In genomic region chr3:127200789-127201188, GRCm38 (mm10) we compare ENCODE assay signal across 26 mouse cellular contexts.
A peak's percentile ranks its signal among the peaks of the same experiment; 100 is the strongest.
DNase-seq lines count a peak whose midpoint lies in the region; ATAC-seq and TF ChIP-seq lines count a peak whose summit lies in the region.
"Had no signal": no experiment of that assay in that cellular context is flagged by ENCODE, and none has a peak within 500 bp of the region (broad histone marks: within the 10 kb centered on the region; RNA-seq: fewer than 3 reads in every experiment).

No protein-coding gene starts in this region.

- H3K4me3 ChIP-seq in intestine, embryonic 14.5 days (ENCODE audit: low read depth, low read length), result no peak overlapping the region
- no peak overlapping the region for H3K4me3 ChIP-seq in intestine, postnatal 0 days (ENCODE audit: low read depth, low read length)
- H3K4me3 ChIP-seq: embryonic facial prominence, embryonic 12.5 days; embryonic facial prominence, embryonic 15.5 days; gastrocnemius, adult 2 months; heart, embryonic 12.5 days; heart, embryonic 15.5 days; hindbrain, embryonic 10.5 days; hindbrain, embryonic 13.5 days had no signal

- DNase-seq in intestine, embryonic 14.5 days (ENCODE audit: low spot score), result peak; percentile 6
- peak; percentile 70 to 78 for DNase-seq in cerebellum, adult 18-20 months
- DNase-seq in cerebellum, adult 8-10 months, result peak; percentile 61
- peak; percentile 48 to 56 for DNase-seq in cerebellum, postnatal 10 days
- no peak for DNase-seq in retina, embryonic 14.5 days (ENCODE audit: low spot score)
- DNase-seq in liver, result no peak
- DNase-seq in lung, postnatal 14 days, result no peak
- DNase-seq: adrenal gland, adult 2 months; adrenal gland, postnatal 14 days; forebrain, postnatal 0 days; gastrocnemius, adult 2 months; gastrocnemius, postnatal 14 days; heart, adult 11 months; heart, postnatal 10 days; heart, postnatal 36 days had no signal

- no peak overlapping the region for H3K4me2 ChIP-seq in intestine, embryonic 14.5 days (ENCODE audit: low read length)
- no peak overlapping the region for H3K4me2 ChIP-seq in intestine, postnatal 0 days (replicated peaks; ENCODE audit: low read depth)
- H3K4me2 ChIP-seq: embryonic facial prominence, embryonic 12.5 days; embryonic facial prominence, embryonic 15.5 days; heart, embryonic 12.5 days; heart, embryonic 15.5 days; hindbrain, embryonic 13.5 days had no signal

- 85% methylated on average over 3 of the region's 3 CpGs for WGBS in intestine, embryonic 14.5 days
- WGBS in intestine, postnatal 0 days, result 80% methylated on average over 3 of the region's 3 CpGs

- no peaks in the 10 kb centered on the region for H3K4me1 ChIP-seq in intestine, embryonic 14.5 days (replicated peaks; ENCODE audit: control insufficient read depth, insufficient read depth, low read length)
- H3K4me1 ChIP-seq in intestine, postnatal 0 days (replicated peaks; ENCODE audit: control insufficient read depth, insufficient read depth, low read length), result no peaks in the 10 kb centered on the region
- H3K4me1 ChIP-seq: embryonic facial prominence, embryonic 12.5 days; embryonic facial prominence, embryonic 15.5 days; heart, embryonic 12.5 days; heart, embryonic 15.5 days; hindbrain, embryonic 10.5 days had no signal

- H3K27ac ChIP-seq in intestine, embryonic 14.5 days (ENCODE audit: low read depth), result no peak overlapping the region
- no peak overlapping the region for H3K27ac ChIP-seq in intestine, postnatal 0 days (ENCODE audit: low read depth, low read length)
- H3K27ac ChIP-seq: embryonic facial prominence, embryonic 12.5 days; embryonic facial prominence, embryonic 15.5 days; gastrocnemius, adult 2 months; heart, embryonic 15.5 days; hindbrain, embryonic 10.5 days; hindbrain, embryonic 13.5 days had no signal

- H3K27me3 ChIP-seq in intestine, embryonic 14.5 days (replicated peaks; ENCODE audit: control insufficient read depth, insufficient read depth, low read length), result no peaks in the 10 kb centered on the region
- no peaks in the 10 kb centered on the region for H3K27me3 ChIP-seq in intestine, postnatal 0 days (replicated peaks; ENCODE audit: control insufficient read depth, insufficient read depth, low read length)
- H3K27me3 ChIP-seq: embryonic facial prominence, embryonic 12.5 days; embryonic facial prominence, embryonic 15.5 days; heart, embryonic 12.5 days; heart, embryonic 15.5 days; hindbrain, embryonic 13.5 days had no signal

- no peaks in the 10 kb centered on the region for H3K36me3 ChIP-seq in intestine, embryonic 14.5 days (ENCODE audit: control insufficient read depth, insufficient read depth, low read length)
- no peaks in the 10 kb centered on the region for H3K36me3 ChIP-seq in intestine, postnatal 0 days (ENCODE audit: control insufficient read depth, insufficient read depth)
- H3K36me3 ChIP-seq: embryonic facial prominence, embryonic 12.5 days; embryonic facial prominence, embryonic 15.5 days; heart, embryonic 12.5 days; heart, embryonic 15.5 days; hindbrain, embryonic 10.5 days; hindbrain, embryonic 13.5 days had no signal

- TF ChIP-seq CTCF in intestine, postnatal 0 days (IDR thresholded peaks at IDR 0.05; ENCODE audit: low read depth), result no peak

- no peak for ATAC-seq in intestine, embryonic 14.5 days (replicated peaks; ENCODE audit: low FRiP score, low TSS enrichment, low read depth)
- no peak for ATAC-seq in intestine, postnatal 0 days
- ATAC-seq: CD4-positive, CD25-positive, alpha-beta regulatory T cell, adult 4 months; forebrain, embryonic 14.5 days; forebrain, postnatal 0 days; hindbrain, embryonic 16.5 days; intestine, embryonic 16.5 days had no signal

- H3K9ac ChIP-seq in intestine, embryonic 14.5 days (ENCODE audit: low read length), result no peak overlapping the region
- no peak overlapping the region for H3K9ac ChIP-seq in intestine, postnatal 0 days (ENCODE audit: low read depth, low read length)
- H3K9ac ChIP-seq: embryonic facial prominence, embryonic 12.5 days; embryonic facial prominence, embryonic 15.5 days; forebrain, postnatal 0 days; heart, embryonic 12.5 days; heart, embryonic 15.5 days; hindbrain, embryonic 13.5 days had no signal

- no peaks in the 10 kb centered on the region for H3K9me3 ChIP-seq in intestine, embryonic 14.5 days (ENCODE audit: control insufficient read depth, low read length)
- H3K9me3 ChIP-seq in intestine, postnatal 0 days (ENCODE audit: control insufficient read depth), result no peaks in the 10 kb centered on the region
- H3K9me3 ChIP-seq: embryonic facial prominence, embryonic 12.5 days; embryonic facial prominence, embryonic 15.5 days; heart, embryonic 12.5 days; heart, embryonic 15.5 days; hindbrain, embryonic 10.5 days; hindbrain, embryonic 13.5 days had no signal

Comparison
In these comparisons a context has a peak if more than half of its experiments do, and no peak if none do; other contexts are left out.
1. DNase-seq: peak in intestine, embryonic 14.5 days (single experiment), cerebellum, adult 18-20 months (2 of 2), cerebellum, adult 8-10 months (single experiment) and cerebellum, postnatal 10 days (2 of 2); none in retina, embryonic 14.5 days (single experiment), liver (single experiment) and lung, postnatal 14 days (single experiment).